Mouse (Mus musculus) ovary, adult 18-20 months (tissue): Measurements from ENCODE around the gene Tmem132a.

Source experiments
- DNase-seq: peaks from one replicate; pipeline ENCODE4 v3.0.0; 2022; ENCODE audit warnings: low spot score, mixed read lengths

Gene Tmem132a

DNA sequence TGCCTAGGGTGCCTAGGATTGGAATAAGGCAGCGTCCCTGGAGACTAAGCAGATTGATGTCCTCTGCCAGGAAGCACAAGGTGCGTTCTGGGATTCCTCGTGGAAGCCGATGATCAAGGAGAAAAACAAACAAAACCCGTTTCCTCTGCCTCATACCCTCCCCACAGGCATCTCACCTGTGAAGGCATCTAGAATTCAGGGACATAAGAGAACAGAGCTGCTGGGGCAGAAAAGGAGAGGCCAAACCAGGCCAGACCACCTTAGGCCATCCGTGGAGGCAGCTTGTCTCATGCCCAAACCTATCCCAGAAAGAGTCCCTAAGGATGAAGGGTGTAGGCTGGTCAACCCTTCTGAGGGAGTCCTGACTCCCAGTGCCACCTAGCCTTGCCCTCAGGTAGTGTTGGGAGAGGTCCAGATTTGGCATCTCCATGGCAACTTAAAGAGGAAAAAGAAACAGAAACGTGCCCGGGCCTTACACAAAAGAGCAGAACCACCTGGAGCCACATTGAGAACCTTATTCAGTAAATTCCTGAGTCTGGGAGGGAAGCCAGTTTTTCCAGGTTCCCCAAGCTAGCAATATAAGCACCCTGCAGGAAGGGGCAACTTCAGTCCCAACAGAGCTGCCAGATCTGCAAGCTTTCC, at the start of gene Tmem132a:
Gene Tmem132a, minus strand, starts transcription at position 55 of the 642 bp plus-strand sequence.
- DNase-seq: no peak

DNA sequence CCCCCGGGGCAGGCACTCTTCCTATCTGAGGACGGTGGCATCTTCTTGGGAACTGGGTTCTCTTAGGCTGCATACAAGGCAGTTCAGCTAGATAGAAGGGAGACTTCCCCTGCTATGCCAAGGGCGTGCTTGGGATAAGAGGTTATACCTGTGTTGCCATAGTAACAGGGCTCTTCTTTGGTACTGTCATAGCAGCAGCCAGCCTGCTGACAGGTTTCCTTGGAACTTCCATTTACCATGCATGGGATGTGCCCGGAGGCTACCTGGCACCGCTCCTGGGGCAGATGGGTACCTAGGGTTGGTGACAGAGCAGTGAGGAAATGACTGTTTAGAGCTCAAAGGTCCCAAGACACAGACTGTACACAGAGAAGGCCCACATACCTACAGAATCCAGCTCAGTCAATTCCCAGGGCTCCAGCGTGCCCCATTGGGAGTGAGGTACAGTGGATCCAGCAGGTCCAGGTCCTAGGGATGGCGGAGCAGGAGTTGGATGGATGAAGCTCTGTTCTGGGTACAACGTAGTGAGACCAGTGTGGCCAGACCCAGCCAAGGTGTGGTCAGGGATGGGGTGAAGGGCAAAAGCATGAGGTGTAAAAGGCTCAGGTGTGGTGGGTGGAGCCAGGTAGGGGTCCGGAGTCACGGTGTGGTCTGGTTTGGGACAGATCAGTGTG, 48.7 kb upstream of the Tmem132a start:
- no peak for DNase-seq

DNA sequence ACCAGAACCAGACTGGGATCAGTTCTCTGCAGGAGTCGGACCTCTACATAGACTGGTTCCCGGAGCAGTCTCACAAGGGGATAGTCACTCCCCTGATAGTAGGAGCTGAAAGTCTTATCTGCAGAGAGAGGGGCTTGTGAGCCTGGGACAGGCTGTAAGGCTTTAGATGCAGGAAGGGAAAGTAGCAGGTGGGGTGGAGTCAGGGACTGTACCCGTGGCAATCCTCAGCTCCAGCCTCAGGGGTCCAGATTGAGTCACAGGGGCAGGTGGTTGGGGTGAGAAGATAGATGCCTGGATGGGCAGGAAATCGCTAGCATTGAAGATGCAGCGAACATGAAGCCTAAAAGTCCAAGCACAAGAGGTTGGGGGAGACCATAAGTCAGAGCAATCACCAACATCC, 46.8 kb upstream of the Tmem132a start:
- no peak for DNase-seq

DNA sequence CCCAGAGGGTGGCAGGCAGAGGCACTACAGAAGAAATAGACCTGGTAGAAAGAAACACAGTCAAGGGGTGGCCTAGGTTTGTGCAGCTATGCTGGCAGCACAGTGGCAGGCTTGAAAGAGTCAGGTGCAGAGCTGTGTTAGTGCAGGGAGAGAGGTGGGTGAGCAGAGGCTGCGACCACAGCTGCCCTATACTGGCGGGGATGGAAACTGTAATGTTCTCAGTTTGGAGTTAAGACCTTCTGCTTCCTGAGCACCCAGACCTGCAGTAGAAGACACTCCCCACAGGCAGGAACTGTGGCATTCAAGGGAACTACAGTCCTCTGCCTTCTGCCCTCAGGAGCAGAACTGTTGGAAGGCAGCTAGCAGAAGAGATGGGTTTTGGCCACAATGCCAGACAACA, 45.1 kb upstream of the Tmem132a start:
- DNase-seq: no peak

DNA sequence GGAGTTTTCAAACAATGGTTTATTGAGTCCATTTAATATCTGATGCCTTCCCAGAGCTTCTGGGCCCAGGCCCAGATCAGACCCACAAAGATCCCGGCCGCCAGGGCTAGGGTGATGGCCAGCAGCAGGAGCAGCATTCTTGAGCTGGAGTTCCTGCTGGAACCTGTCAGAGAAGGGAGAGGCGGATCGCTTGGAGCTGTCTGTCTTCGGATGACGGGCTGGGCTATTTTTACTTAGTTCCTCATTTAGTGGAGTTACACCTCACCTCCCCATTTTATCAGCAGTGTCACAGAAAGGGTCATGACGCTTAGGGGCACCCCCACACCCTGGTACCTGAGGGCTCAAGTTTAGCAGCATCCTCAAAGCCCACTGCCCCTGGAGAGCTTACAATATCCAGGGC, 44.6 kb upstream of the Tmem132a start:
- DNase-seq: no peak

DNA sequence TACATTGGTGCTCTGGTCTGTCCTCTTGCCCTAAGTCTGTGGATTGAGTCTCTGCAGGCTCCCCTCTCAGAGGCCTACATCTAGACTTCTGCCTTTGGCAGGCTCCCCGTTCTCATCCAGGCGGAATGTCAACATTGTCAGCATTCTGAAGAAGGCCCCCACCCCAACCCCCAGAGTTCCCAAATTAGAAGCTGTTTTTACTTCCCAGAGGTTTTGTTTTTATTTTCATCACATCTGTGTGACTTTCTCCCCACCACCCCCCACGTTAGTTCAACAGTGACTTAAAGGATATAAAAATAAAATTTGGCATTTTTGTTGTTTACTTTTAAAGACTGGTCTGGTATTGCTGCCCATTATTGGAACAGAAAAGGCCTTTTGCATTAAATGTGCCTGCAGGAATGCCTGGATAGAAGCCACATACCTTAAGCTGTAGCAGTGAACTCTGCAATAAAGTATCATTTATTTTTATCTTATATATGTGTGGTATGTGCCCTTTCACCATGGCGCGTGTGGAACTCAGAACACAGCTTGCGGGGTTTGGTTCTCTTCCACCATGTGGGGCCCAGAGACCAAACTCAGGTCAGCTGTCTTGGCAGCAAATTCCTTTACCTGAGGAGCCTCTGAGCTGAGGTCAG, 39.5 kb upstream of the Tmem132a start:
- peak; percentile 24 for DNase-seq

DNA sequence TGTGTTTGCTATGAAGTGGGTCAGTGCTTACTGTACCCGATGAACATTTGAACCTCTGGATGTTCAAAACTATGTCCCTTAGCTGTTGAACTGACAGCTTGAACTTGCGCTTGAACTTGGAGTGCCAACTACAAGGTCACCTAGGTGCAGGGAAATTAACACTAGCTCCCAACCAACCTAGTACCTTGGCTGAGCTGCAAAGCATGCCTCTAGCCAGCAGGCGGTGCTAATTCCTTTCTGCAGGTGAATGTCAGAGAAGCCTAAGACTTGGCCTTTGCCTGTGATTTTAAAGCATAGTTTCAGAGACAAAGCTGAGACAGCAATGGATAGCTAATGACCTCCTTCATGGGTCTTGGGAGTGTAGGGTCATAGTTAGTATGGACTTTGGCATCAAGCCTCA, 38.2 kb upstream of the Tmem132a start:
- no peak for DNase-seq

DNA sequence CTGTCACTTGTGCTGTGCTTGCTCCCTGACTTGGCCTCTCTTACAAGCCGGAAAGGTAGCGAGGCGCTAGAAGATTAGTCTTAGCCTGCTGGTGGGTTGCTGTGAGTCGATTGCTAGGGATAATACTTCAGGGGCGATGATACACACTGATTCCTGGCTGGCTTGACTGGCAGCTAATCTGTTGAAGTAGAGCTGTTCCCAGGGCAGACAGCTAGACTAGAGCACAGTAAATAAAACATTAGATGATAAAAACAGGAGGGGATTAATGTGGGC, 35.9 kb upstream of the Tmem132a start:
- DNase-seq: no peak

DNA sequence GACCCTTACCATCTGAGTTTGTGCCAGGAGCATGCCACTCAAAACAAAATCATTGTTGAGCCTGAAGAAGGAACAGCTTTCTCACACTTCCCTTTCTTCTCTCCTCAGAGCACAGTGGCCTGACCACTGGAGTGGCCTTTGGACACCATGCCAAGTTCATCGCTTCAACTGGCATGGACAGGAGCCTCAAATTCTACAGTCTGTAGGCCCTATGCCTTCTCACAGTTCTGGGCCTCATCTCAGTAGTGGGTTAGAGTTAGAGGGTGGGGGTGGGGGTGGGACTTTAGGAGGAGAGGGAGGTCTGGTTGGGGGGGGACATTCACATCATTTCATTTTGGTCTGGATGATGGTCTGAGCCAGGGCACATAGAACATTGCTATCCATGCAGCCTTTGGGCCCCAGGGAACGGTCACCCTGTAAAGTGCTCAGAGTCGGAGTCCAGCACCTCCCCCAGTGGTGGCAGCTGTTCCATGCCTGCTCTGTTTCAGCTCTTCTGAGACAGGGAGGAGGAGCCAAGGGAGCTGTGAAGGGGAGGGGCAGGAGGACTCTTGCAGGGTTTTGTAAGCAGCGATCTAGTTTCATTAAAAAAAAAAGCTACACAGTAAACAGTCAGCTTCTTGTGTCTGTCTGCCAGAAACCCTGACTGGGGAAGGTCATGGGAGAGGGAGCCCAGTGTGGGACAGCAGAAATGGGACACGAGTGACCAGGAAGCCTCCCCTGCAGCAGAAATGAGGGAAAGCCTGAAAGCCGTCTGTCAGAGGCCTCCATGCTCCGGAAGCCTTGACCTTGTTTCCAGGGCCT, 35.4 kb upstream of the Tmem132a start:
- peak; percentile 69 for DNase-seq

DNA sequence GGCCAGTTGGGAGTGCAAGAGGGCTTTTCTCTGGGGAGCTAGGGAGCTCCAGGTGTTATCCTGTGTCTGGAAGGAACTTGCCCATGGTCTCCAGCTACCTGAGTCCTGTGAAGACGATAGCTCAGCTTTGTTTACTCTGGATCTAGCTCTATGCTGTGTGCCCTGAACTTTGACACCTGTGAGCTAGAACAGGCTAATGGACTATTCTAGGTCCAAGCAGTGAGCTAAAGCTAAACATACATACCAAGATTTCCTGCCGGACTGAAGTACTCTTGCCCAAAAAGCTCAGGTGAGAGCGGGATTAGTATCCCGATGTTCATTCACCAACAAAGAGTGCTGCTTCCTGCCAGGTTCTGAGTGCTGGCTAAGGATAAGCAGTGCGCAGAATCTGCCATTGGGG, 34.8 kb upstream of the Tmem132a start:
- DNase-seq: no peak

DNA sequence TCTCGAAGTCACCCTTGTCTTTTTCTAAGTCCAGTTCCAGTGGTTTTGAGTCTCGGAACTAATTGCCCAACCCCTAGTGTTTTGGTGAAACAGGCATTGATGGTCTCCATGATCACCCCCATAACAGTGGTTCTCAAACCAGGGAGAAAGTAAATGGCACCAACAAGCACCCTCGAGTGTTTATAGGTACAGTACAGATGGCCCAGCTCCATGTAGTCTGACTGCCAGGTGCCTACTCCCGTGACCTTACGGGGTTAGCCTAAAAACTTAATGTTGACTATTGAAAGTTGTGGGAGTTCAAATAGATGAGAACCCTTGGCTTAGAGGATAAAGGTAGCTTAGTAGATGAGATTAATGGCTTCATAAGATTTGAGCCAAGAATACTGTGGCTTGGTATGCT, 31.3 kb upstream of the Tmem132a start:
- DNase-seq: no peak

DNA sequence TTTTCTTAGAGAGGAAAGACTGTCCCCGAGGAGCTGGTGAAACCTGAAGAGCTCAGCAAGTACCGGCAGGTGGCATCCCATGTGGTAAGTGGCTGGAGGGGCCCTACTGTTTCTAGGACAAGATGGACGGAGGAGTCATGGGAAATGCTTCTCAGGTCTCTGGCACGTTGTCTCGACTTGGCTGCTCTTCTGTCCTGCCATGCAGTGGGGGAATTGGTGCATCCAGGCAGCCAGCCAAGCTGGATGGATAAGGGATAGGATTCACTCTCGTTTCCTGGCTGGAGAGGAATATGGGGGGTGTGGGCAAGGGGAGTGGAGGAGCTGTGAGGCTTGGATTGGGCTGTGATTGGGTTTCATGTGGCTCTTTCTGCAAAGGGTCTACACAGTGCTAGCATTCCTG, 30.6 kb upstream of the Tmem132a start:
- no peak for DNase-seq

DNA sequence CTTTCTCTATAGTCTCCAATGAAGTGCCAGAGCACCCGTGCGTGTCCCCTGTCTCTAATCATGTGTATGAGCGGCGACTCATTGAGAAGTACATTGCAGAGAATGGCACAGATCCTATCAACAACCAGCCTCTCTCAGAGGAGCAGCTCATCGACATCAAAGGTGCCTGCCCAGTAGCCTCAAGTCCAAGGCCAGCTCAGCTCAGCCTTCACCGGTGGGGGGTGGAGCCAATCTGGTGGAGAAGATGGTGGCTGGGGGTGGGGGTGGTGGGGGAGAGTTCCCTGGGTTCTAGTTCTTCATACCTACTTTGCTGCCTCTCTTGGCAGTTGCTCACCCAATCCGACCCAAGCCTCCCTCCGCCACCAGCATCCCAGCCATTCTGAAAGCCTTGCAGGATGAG, 27.8 kb upstream of the Tmem132a start:
- no peak for DNase-seq

DNA sequence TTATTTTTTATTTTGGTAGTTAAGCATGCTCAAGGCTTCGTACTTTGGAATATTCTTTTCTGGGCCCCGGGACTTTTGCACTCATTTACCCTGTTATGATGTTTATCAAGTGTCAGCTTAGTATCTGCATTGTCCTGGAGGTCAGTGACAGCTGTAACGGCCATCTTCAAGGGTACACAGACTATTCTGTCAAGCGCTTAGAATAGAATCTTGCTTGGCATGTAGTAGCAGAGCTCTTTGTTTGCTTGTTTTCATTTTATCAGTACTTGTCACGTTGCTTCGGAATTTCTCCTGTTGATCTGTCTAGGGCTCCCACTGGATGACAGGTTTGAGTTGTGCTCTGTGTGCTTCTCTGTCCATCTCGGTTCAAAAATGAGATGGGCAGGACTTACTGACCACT, 27.1 kb upstream of the Tmem132a start:
- no peak for DNase-seq

DNA sequence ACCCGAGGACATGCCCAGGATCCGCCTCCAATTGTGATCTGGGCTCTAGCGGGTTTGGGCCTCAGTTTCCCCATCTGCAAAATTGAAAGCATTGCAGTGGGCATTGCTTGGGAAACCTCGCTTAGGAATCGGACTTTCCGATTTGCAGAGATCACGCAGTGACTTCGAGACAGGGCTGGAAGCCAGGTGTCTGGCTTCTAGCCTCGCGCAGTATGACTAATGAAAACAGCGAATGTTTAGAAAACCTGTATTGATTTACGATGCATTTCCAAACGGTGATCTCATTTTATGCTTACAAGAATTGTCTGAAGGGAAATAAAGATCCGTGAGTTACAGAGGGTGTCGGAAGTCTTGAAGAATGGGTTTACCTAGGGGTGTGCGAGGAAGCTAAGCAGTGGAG, 26.0 kb upstream of the Tmem132a start:
- DNase-seq: no peak

DNA sequence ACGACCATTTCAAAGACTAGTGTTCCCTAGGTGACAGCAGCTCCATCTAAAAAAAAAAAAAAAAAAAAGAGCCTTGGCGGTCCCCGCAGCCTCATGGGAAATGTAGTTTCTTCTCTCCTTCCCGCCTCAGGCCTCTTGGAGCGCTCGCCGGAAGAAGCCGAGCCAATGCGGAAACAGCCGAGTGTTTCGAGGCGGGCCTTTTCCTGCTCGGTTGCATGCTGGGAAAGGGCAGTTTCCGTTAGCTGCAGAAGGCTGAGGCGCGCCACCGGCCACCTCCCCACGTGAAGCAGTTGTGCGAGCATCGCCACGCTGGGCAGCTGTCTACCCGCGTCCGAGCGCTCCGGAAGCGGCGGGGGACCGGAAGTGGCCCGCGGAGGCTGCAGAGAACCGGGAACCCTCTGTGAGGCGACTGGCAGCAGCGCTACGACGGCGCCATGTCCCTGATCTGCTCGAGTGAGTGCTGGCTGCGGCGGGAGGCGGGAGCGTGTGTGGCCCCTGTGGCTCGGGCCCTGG, 25.3 kb upstream of the Tmem132a start, which contains the start of gene Prpf19:
Gene Prpf19, plus strand, starts transcription at position 216 of the 513 bp plus-strand sequence.
- DNase-seq: peak; percentile 95

DNA sequence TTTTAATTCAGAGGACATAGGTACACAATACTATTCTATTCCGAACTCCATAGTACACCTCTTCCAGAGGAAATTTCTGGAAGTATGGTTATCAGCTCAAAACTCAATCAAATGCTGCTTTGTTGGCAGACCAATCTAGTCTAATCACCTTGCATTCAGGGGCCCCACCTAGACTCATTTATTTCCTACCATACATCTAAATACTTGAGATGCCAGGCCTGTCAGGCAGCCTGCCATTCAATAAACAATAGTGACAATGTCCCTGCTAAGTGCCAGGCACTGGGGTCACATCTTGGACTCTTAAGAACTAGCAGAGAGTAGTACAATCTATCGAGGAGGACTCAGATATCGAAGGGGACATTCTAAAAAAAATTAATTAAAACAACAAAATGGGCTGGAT, 22.5 kb upstream of the Tmem132a start:
- DNase-seq: no peak

DNA sequence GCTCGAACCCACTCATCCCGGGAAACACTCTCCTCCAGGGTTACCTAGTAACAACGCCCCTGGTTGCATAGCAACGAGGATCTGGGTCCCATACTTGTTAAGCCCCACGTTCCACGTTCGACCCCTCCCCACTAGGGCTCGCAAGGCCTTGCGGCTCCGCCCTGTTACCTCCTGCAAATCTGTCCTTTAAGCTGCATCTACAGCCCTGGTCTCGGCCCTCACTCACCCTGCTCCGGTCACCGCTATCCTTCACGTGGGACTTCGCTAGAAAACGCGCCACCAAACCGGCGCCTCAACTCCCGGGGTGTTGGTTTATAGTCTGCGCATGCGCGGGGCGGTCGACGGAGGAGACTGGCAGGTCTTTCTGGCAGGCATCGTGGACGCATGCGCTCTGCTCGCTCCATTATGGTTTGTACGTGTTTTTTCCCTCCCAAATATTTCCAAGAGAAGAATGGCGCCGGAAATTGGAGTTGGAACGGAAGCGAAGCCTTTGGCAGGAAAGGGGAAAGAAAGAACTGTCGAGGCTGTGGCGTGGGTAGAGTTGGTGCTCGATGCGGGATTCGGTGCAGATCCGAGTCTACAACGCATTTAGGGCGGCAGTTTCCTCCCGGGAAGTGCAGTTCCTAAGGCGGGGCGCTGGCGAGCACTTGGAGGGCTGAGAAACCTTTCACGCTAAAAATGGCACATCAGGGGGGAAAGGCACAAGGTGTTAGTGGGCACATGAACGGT, 11.8 kb upstream of the Tmem132a start, which contains the start of gene Tmem109:
Gene Tmem109, minus strand, starts transcription at position 576 of the 729 bp plus-strand sequence.
- DNase-seq: peak; percentile 89

DNA sequence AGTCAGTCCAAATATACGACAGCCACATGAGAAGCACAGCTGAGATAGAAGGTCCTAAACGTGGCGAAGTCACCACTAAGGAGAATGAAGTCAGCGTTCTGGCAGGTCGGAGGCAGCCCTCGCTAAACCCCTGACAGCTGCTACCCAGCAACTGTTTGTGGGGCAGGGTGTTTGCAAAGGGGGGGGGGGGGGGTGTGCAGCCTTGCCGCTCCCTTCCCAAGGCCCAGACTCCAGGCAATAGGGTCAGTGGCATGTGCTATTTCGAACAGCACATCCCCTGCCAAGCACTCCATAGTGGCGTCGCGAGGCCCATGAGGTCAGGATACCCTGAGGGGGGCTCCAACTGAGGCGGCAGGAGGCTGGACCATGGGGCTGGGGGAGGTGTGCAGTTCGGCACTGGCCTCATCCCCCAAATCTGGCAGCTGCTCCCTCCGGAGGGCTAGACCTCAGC, 11.3 kb upstream of the Tmem132a start:
- DNase-seq: no peak

DNA sequence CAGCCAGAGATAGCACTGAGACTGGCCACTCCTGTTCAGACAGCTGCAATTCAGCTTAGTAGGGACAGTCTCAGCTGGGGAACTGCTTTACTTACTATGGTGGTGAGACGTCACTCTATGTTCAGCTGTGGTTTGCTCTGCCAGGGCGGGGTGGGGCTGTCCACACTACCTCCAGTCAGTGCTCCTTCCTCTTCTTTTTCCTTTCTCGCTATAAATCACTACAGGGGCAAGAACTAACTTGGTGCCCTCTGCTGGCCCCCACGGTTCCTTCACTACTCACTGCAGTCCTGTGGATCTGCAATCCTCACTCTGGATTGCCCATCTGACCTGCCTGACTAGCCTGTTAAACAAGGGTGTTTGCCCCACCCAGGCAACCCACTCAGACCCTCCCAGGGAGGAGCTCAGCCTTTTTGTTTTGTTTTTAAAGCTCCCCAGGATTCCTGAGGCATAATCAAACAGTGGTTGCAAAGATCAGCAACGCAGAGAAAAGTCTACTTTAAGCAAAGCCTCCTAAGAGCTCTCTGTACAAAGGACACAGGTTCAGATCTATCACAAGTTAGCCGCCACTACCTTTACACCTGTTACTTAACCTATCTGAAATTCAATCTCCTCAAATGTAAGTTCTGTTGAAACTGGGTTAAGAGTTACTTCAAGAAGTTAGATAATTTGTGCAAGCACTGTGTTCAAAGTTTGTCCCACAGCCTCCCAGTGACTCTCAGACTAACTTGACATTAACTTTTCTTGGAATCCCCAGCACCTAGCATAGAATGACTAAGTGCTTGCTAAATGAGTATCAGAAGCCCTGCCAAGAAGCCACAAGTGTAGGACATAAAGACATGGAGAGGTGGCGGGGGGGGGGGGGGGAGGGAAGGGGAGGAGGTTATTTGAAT, 10.6 kb upstream of the Tmem132a start:
- DNase-seq: no peak
